Mouse (Mus musculus) forebrain, embryonic 15.5 days (tissue): Measurements from ENCODE around the gene Fcrla. TPM values are rescaled to one million over a fixed set of nuclear protein-coding genes. Genes with fewer than 3 reads are reported as not detected.

Experiments used
- ATAC-seq: fragments of 200-750 bp; cut with Nextera tagmentation; replicated peaks from 2 replicates; pipeline ENCODE4 v1.8.0; 2017; ENCODE audit warnings: mild to moderate bottlenecking, moderate TSS enrichment, moderate library complexity
- H3K27ac ChIP-seq: fragments of 300-500 bp; sonication (generic); replicated peaks from 2 replicates; pipeline ENCODE4 v1.5.1; 2015; ENCODE audit warnings: mild to moderate bottlenecking, inconsistent platforms
- H3K27me3 ChIP-seq: fragments of 300-500 bp; sonication (generic); 2 replicates; pipeline ENCODE4 v1.6.1; 2015; ENCODE audit warnings: inconsistent platforms
- H3K36me3 ChIP-seq: fragments of 300-500 bp; sonication (generic); 2 replicates; pipeline ENCODE4 v1.6.1; 2015; ENCODE audit warnings: mild to moderate bottlenecking, inconsistent platforms
- H3K4me1 ChIP-seq: fragments of 300-500 bp; sonication (generic); 2 replicates; pipeline ENCODE4 v1.6.1; 2015; ENCODE audit warnings: inconsistent platforms
- H3K4me2 ChIP-seq: fragments of 300-500 bp; sonication (generic); replicated peaks from 2 replicates; pipeline ENCODE4 v1.6.1; 2015; ENCODE audit warnings: mild to moderate bottlenecking, inconsistent platforms
- H3K4me3 ChIP-seq: fragments of 300-500 bp; sonication (generic); 2 replicates; pipeline ENCODE4 v1.5.1; 2015; ENCODE audit warnings: mild to moderate bottlenecking, inconsistent platforms
- H3K9ac ChIP-seq: fragments of 300-500 bp; sonication (generic); replicated peaks from 2 replicates; pipeline ENCODE4 v1.6.1; 2015; ENCODE audit warnings: mild to moderate bottlenecking, inconsistent platforms
- H3K9me3 ChIP-seq: fragments of 300-500 bp; sonication (generic); 2 replicates; pipeline ENCODE4 v1.6.1; 2016; ENCODE audit warnings: inconsistent platforms
- WGBS: fragments of 180-500 bp; shearing (Covaris S2); methylation state at CpG from one replicate; pipeline ENCODE4 v1.1.7; 2015; ENCODE audit warnings: mixed read lengths; 5-methylcytosine and 5-hydroxymethylcytosine counted together
- polyA plus RNA-seq: library from polyadenylated mRNA; unstranded; fragments of >200 nt; fragmentation: Nextera tagmentation; extraction: Ambion mirVana; gene quantifications from 2 replicates; pipeline ENCODE4 v1.2.1, GENCODE M21; 2015

The Fcrla gene
- polyA plus RNA-seq, 1 experiment from 2014 or later = not detected

DNA sequence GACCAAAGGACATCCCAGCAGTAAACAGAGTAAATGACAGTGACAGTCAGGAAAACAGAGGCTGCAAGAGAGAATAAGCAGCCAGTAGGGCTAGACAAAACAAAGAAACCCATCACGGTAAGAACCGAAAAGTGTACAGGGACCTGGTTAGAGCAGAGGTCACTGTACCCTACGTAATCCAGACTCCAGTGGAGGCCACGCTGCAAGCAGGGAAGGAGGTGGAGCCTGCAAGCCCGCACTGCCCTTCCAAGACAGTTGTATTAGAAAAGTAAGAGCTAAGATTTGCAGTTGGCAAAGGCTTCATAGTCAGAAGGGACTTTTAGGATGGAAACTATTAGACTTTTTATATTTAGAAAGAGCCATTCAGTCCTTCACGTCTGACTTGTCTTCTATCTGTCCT, 442 bp downstream of the Fcrla start:
- no peak overlapping the region for H3K9ac ChIP-seq
- no peaks in the 10 kb centered on the region for H3K27me3 ChIP-seq
- WGBS = 70% methylated on average over 6 of the region's 6 CpGs
- ATAC-seq = no peak
- H3K27ac ChIP-seq = no peak overlapping the region
- no peaks in the 10 kb centered on the region for H3K36me3 ChIP-seq
- no peaks in the 10 kb centered on the region for H3K9me3 ChIP-seq
- no peaks in the 10 kb centered on the region for H3K4me1 ChIP-seq
- H3K4me3 ChIP-seq = no peak overlapping the region
- H3K4me2 ChIP-seq = no peak overlapping the region

DNA sequence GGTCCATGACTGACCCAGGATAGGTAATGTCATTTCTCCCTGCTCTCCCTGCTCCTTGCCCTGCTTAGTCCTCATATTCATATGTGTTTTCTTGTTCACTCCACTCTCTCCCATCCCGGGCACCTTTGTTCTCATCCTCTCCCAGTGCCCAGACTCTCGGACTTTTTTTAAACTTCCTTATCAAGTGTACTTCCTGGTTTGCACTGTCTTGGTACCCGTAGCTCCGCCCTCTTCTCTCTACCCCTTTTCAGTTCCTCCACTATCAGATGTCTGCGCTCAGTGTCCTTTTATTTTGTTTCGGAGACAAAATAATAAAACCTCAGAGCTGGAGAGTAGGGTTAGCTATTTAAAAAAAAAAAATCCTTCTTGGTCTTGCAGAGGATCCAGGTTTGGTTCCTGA, 2.9 kb downstream of the Fcrla start:
- no peaks in the 10 kb centered on the region for H3K36me3 ChIP-seq
- H3K4me3 ChIP-seq = no peak overlapping the region
- H3K4me1 ChIP-seq = no peaks in the 10 kb centered on the region
- ATAC-seq = no peak
- no peaks in the 10 kb centered on the region for H3K9me3 ChIP-seq
- H3K9ac ChIP-seq = no peak overlapping the region
- no peak overlapping the region for H3K4me2 ChIP-seq
- no peaks in the 10 kb centered on the region for H3K27me3 ChIP-seq
- no peak overlapping the region for H3K27ac ChIP-seq
- WGBS = 87% methylated on average over 6 of the region's 6 CpGs

DNA sequence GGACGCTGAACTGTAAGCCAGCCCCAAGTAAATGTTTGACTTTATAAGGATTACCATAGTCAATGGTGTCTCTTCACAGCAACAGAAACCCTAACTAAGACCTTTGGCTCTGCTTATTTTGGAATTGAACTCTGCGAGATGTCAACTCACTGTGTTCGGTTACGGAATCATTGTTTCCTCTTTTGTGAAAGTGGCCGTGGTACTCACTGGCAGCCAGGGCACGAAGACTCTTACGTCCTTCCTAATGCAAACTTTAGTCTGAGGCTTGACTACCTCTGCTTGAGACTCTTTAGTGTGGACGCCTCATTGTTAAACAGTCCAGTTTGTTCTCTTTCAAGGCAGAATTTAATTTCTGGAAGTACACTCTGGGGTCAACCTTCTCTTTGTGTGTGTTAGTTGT, 8.1 kb downstream of the Fcrla start:
- 93% methylated on average over 8 of the region's 8 CpGs for WGBS
- H3K4me3 ChIP-seq = no peak overlapping the region
- no peak for ATAC-seq
- no peaks in the 10 kb centered on the region for H3K4me1 ChIP-seq
- no peaks in the 10 kb centered on the region for H3K27me3 ChIP-seq
- H3K27ac ChIP-seq = no peak overlapping the region
- H3K36me3 ChIP-seq = no peaks in the 10 kb centered on the region
- H3K9me3 ChIP-seq = no peaks in the 10 kb centered on the region
- H3K9ac ChIP-seq = no peak overlapping the region
- H3K4me2 ChIP-seq = no peak overlapping the region

DNA sequence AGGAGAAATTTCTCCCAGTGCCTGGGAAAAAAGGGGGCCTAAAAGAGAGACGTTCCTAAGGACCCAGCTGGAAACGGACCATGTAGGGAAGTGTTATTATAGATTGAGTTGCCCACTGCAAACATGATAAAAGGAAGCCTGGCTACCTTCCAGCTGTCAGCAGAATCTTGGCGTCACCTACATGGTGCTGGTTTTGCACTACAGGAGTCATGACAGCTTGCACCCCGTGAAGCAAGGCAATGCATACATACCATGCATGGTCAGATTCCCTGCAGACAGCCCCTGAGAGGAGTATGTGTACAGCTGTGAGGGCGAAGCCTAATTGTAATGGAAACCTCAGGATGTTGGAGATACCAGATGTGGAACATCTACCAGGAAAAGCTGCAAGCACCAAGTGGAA, 11.7 kb downstream of the Fcrla start:
- Histone ChIP-seq H3K4me1 (no peaks in the 10 kb centered on the region), H3K27ac (no peak overlapping the region), H3K4me2 (no peak overlapping the region), H3K9ac (no peak overlapping the region), H3K36me3 (no peaks in the 10 kb centered on the region), H3K9me3 (no peaks in the 10 kb centered on the region), H3K4me3 (no peak overlapping the region), H3K27me3 (no peaks in the 10 kb centered on the region)
- 62% methylated on average over 5 of the region's 5 CpGs for WGBS
- ATAC-seq = no peak

DNA sequence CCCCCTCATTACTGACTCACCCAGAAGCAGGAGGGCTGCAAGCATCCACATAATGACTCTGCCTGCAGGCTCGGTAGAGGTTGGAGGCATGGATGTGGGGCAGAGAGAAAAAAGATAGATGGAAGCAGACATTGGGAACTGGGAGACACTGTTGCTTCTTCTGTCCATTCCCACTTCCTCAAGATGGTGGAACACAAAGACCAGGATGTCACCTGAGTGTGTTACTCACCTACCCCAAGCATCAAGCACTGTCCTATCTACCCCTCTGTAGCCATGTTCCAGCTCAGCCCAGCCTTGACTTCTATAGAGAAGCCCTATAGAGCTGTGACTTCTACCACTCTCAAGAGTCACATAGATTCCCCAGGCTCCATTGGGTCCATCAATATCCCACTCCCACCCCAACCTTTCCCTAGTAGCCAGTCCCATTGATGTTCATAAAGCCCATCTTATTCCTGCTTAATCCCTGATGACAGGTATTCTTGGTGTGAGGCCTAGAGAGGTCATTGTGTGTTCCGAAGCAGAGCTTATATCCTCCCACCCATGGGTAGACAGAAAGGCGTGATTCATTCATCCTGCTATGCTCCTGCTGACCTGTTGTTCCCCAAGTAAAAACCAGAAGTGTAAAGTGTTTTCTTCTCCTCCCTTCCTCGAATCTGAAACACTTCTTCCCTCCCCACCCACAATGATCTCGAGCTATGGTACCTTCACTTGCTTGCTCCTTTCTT, 14.3 kb downstream of the Fcrla start, which contains the start of gene Fcrlb:
TSS of gene Fcrlb (minus strand) at position 51 of the 725 bp plus-strand sequence.
- H3K9ac ChIP-seq = no peak within 1 kb of the TSS
- no peaks in the 10 kb centered on the region for H3K9me3 ChIP-seq
- H3K36me3 ChIP-seq = no peaks in the 10 kb centered on the region
- H3K27ac ChIP-seq = no peak within 1 kb of the TSS
- H3K4me2 ChIP-seq = no peak within 1 kb of the TSS
- ATAC-seq = no peak
- no peak within 1 kb of the TSS for H3K4me3 ChIP-seq
- H3K27me3 ChIP-seq = peaks cover 8% of the 10 kb centered on the region
- H3K4me1 ChIP-seq = peaks cover 7% of the 10 kb centered on the region
- WGBS = 51% methylated on average over 5 of the region's 5 CpGs

DNA sequence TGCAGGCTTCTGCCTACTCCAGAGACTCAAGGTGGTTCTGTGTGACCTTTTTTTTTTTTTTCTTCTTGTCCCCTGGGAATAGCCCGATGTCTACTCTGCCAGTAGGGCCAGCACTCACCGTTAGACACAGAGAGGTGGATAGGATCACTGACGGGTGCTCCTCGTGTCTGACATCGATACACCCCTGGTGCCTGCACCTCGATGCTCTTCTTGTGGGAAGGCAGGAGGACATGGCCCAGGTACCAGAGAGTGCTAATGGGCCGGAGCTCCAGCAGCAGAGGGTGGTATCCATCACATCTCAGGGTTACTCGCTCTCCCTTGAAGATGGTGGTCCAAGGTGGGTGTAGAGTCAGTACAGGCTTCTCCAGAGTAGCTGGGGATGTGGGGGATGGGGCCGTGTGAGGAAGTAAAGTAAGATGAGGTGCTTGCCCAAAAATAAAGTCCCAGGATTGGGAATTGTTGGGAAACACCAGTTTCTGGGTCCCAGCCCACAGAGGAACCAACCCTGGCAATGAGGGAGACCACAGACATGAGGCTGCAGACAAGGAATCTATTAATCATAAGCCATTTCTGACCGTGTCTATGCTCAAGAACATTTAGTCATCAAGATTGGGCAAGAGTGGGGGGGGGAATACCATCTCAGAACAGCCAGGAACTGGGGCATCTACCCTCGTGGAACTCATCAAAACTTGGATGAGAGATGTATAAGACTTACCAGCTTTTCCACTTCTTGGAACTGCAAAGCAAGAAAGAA, 15.3 kb downstream of the Fcrla start:
- H3K4me1 ChIP-seq = peaks cover 15% of the 10 kb centered on the region
- ATAC-seq = no peak
- no peaks in the 10 kb centered on the region for H3K36me3 ChIP-seq
- no peaks in the 10 kb centered on the region for H3K9me3 ChIP-seq
- no peak overlapping the region for H3K4me2 ChIP-seq
- no peak overlapping the region for H3K9ac ChIP-seq
- peaks cover 18% of the 10 kb centered on the region for H3K27me3 ChIP-seq
- no peak overlapping the region for H3K4me3 ChIP-seq
- 85% methylated on average over 11 of the region's 11 CpGs for WGBS
- H3K27ac ChIP-seq = no peak overlapping the region

DNA sequence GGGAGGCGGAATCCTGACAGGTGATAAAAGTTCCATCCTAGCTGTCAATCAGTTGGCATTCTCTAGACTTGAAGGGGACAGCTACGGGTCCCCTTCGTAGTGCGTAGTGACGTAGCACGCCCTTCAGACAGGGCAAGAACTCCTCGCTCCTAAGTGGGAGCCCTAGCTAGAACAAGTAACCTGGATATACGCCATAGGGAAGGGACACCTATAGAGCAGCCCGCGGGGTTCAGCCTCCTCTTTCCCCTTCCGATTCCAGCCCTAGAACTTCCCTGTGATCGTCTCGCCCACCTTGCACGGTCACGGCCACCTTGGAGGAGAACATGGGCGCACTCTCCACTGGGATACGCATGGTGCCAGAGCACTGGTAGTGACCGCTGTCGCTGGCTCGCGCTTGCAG, 19.0 kb downstream of the Fcrla start:
- Histone ChIP-seq H3K9ac (peak overlapping the region; percentile 64), H3K27ac (no peak overlapping the region), H3K4me2 (peak overlapping the region; percentile 95), H3K4me3 (peak overlapping the region; percentile 65), H3K36me3 (no peaks in the 10 kb centered on the region), H3K9me3 (no peaks in the 10 kb centered on the region), H3K27me3 (peaks cover 28% of the 10 kb centered on the region), H3K4me1 (peaks cover 17% of the 10 kb centered on the region)
- ATAC-seq = peak; percentile 73
- WGBS = 4% methylated on average over 21 of the region's 21 CpGs

DNA sequence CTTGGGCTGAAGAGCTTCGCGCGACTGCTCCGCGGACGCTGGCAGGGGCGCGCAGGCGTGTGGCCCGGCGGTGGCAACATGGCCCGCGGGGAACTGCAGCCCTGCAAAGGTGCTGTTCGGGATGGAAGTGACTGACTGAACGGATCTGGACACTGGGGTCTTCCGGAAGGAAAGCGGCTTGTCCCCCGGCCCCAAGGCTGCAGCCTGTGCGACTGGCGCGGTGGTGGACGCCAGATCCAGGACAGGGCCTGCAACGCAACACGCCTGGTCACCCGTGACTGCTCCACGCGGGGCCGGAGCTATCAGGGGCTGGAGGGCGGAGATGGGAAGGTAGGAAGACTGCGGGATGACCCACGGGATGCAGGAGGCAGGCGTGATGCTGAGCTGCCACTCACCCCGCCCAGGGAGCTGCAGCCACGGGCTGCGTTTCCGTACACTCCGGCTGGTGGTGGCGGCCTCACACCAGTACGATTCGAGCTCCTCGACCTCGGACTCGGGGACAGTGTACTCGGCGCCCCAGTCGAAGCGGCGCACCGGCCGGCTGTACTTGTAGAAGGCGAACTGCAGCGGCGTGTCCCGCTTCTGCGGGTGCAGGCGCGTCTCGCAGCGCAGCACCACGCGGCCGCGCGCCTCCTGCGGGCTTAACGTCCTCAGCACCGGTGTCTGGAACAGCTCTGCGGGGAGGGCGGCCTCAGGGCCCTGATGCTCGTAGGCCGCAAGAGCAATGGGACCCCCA, 19.8 kb downstream of the Fcrla start:
- ATAC-seq = peak; percentile 86
- H3K4me3 ChIP-seq = peak overlapping the region; percentile 65

DNA sequence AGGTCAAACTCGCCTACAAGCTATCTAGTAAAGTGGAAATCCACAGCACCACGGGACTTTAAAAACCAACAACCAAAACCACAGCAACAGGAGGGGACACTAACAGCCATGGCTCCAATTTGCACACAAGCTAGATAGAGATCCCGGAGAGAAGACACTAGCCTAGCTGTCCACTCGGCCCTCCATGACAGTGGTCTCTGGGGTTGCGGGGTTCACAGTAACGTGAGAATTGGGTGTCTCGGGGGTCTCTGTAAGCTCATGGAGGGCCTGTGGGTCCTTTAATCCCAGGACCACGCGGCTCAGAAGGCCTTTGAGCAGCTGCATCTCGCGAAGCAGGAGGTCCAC, 20.3 kb downstream of the Fcrla start:
- Histone ChIP-seq H3K4me3 (peak overlapping the region; percentile 65), H3K9me3 (no peaks in the 10 kb centered on the region), H3K27me3 (peaks cover 28% of the 10 kb centered on the region), H3K27ac (no peak overlapping the region), H3K4me2 (peak overlapping the region; percentile 95), H3K4me1 (peaks cover 17% of the 10 kb centered on the region), H3K9ac (peak overlapping the region; percentile 64), H3K36me3 (no peaks in the 10 kb centered on the region)
- ATAC-seq = no peak
- 17% methylated on average over 11 of the region's 11 CpGs for WGBS

More for the DNA sequence above, 19.8 kb downstream of the Fcrla start:
- no peaks in the 10 kb centered on the region for H3K36me3 ChIP-seq
- peak overlapping the region; percentile 95 for H3K4me2 ChIP-seq
- peaks cover 17% of the 10 kb centered on the region for H3K4me1 ChIP-seq
- peaks cover 28% of the 10 kb centered on the region for H3K27me3 ChIP-seq
- WGBS = under 1% methylated on average over 71 of the region's 71 CpGs
- peak overlapping the region; percentile 64 for H3K9ac ChIP-seq
- H3K9me3 ChIP-seq = no peaks in the 10 kb centered on the region
- no peak overlapping the region for H3K27ac ChIP-seq

DNA sequence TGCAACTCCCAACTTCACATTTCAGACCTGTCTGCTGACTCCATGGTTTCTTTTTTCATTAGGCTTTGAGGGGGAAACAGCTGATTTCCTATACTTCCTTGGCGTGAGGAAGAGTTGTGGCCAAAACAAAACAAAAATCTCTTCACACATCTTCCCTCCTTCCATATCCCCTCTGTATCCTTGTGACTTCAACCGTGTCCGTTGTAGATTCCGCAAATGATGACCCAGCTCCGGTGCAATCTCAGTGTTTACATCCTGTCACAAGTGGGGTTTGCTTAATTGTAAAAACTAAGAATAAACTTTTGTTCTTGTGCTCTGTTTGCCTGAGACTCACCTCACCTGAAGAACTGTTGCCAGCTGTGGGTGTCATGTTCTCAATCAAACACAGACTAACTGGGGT, 23.9 kb downstream of the Fcrla start:
- Histone ChIP-seq H3K27ac (no peak overlapping the region), H3K4me2 (no peak overlapping the region), H3K4me3 (no peak overlapping the region), H3K4me1 (peaks cover 14% of the 10 kb centered on the region), H3K9ac (no peak overlapping the region), H3K9me3 (no peaks in the 10 kb centered on the region), H3K27me3 (peaks cover 30% of the 10 kb centered on the region), H3K36me3 (no peaks in the 10 kb centered on the region)
- WGBS = 85% methylated on average over 5 of the region's 5 CpGs
- no peak for ATAC-seq

DNA sequence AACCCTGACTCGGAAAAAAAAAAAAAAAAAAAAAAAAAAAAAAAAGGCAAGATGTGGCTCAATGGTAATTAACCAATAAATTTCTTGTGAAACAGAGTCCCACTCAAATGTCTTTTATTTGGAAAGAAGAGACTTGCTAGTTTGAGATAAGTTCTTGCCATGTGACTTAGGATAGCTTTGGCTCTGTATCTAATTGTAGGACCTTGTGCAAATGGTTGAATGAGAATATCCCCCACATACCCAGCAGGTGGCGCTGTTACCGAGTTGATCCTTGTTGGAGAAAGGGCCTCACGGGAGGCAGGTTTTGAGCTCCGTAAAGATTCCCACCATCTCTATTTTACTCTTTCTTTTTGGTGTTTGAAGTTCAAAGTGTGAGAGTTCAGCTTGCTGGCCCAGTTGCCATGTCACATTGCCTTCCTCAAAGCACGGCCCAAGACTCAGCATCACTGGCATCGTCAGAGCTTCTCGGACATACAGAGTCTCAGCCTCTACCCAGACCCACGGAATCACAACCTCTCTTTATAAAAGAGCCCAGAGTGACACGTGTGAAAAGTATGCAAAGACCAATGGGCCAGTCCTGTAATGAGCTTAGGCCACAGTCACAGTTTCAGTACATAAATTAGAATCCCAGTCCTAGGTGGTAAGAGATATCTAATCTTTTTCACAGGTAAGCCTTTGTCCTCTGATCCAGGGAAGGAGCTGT, 25.7 kb downstream of the Fcrla start:
- H3K4me3 ChIP-seq = no peak overlapping the region
- ATAC-seq = peak; percentile 53; the same call in 1 of the 2 replicates
- no peaks in the 10 kb centered on the region for H3K9me3 ChIP-seq
- H3K27ac ChIP-seq = no peak overlapping the region
- no peaks in the 10 kb centered on the region for H3K36me3 ChIP-seq
- H3K27me3 ChIP-seq = peaks cover 15% of the 10 kb centered on the region
- no peak overlapping the region for H3K4me2 ChIP-seq
- H3K9ac ChIP-seq = no peak overlapping the region
- 25% methylated on average over 10 of the region's 10 CpGs for WGBS
- no peaks in the 10 kb centered on the region for H3K4me1 ChIP-seq
